Mouse (Mus musculus) cerebellum, postnatal 4 days (tissue): ENCODE results near the gene Themis3.
A peak's percentile ranks its signal among the peaks of the same experiment; 100 is the strongest.
"Not testable (repeated sequence)": the region's sequence is repeated elsewhere in the genome, so short reads cannot be mapped to it uniquely, and the experiment has no call there.

Source experiments
- DNase-seq, 2 experiments: peaks; one replicate each; pipeline ENCODE4 v3.0.0; 2022; ENCODE audit warnings: low spot score in 2 of 2, mixed read lengths in 1 of 2

Themis3 gene

DNA sequence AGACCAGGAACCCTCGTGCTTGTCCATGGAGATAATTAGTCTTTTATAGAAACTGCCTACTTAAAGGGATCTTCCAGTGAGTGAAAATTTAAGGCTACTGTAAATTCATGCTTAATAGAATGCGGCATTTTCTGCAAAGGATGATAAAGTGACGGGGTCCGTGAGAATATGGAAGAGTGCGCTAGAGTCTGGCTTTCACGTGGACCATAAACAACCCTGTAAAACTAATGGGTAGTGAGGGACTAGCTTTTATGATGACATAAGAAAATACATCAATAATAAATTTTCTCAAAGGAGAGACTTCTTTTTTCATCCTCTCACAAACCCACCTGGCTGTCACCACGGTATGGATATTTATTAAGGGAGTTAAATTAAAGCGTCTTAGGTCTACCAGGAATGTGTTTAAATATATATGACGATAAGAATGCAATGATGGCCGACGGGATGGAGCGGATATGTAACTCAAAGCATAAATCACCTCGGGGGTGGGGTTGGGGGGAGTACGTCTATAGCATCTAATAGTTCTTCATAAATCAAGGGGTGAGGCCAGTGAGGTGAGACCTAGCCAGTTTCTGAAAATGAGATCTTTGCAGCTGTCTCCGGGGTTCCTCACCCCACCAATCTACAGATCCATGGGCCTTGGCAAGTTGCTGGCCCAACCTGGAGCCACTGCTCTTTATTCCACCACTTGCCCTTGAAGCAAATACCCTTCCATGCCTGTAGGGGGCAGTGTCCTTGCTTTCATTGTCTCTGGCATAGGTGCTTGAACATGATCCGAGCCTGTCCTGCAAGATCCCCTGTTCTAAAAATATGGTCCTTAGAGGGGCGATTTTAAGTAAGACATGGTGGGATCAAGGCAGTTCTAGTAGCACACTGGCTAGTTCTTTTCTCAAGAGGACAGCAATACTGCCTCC, 35.8 kb downstream of the Themis3 start:
- no peak for DNase-seq

DNA sequence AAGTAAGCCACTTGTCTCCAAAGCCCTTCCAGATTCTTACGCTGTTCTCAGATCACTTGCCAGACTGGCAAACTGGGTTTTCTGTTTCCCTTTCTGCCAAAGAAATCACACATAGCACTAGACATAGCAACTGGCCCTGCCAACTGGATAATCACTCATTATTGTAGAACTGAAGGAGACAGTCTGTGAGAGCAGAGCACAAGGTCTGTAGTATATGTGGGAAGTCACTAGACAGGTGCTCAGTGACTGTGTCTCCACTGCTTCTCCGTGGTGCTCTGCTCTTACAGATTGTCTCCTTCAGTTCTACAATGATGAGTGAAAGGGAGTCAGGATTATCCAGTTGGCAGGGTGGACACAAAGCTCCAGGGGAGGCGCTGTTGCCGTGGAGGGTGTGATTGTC, 41.7 kb downstream of the Themis3 start:
- no peak for DNase-seq

DNA sequence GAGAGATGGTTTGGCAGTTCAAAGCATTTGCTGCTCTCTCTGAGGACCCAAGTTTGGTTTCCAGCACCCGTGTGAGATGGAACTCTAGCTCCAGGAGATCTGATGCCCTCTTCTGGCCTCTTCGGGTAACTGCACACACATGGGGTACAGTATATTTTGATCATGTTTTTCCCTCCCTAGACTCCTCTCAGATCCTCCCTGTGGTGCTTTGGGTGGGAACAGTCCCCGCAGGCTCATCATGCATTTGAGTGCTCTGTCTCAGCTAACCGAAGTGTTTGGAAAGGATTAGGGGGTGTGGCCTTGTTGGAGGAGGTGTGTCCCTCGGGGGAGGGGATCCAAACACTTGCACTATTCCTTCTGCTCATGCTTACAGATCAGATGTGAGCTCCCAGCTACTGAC, 43.9 kb downstream of the Themis3 start:
- DNase-seq: no peak

GRCm38 (mm10) chr17:66532285-66532684, 62.1 kb downstream of the Themis3 start:
- no peak for DNase-seq

DNA sequence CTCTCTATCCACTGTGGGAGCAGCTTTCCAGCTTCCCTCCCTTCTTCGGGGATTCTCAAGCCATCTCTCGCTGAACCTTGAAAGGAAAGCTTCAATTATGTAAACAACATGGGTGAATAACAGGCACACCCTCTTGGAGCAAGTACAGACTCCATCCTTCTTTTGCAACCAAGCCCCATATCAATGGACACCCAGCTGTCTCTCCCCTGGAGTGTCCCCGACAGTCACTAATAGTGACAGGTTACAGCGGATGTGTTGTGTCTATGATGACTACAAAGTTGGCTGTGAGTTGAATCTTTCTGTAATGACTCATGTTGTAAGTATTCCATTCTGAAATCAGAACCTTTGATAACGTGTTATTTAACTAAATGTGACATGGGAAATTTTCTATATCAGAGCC, 71.0 kb downstream of the Themis3 start:
- no peak for DNase-seq

DNA sequence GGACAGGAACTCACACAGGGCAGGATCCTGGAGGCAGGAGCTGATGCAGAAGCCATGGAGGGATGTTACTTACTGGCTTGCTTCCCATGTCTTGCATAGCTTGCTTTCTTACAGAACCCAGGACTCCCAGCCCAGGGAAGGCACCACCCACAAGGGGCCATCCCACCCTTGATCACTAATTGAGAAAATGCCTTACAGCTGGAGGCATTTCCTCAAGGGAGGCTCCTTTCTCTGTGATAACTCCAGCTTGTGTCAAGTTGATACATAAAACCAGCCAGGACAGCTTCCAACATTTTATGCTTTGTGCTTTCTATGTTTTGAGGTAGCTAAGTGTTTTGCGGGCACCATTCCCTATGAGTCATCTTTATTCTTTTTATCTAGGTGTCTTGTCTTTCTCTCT, 71.8 kb downstream of the Themis3 start:
- not testable (repeated sequence) for DNase-seq

DNA sequence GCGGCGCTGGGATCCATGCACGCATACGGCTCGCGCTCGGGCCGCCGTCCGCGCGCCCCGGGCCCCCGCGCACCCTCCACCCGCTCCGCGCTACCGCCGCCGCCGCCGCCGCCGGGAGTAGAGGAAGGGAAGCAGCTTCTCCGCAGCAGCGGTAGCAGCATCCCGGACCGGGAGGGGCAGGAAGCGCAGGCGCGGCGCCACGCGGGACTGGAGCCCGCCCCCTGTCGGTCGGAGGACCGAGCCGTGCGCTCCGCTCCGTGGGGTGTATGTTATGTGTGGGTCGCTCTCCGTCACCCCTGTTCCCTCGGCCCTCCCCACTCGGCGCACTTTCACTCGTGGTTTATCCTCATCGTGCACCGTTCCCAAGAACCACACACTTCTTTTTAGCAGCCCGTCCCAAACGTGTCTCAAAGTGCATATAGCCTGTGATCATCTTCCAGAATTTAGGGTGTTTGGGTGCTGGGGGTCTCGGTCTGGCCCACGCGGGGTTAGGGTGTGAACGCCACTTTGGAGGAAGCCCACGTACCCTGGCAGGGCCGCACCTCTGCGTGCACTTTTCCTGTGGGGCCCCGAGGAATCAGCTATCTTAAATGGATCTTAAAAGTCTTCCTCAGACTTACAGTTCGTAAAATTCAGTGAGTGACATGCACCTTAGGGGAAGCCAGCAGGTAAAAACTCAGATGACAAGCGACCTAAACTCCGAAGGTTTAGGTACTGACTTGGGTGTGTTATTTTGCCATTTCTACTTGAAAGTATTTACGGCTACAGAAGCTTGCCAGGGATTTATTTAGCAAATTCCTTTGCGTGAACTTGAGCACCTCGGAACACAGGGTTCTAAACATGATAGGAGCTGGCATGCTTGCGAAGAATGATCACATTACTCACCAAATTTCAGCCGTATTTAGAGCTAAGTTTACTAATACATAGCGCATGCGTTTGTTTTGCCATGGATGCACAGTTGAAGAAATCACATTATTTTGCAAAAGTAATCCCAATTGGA, 74.6 kb downstream of the Themis3 start, which contains the start of gene Rab12:
Gene Rab12, minus strand, starts transcription at position 176 of the 1,000 bp plus-strand sequence.
- DNase-seq: peak; percentile 89 to 94

DNA sequence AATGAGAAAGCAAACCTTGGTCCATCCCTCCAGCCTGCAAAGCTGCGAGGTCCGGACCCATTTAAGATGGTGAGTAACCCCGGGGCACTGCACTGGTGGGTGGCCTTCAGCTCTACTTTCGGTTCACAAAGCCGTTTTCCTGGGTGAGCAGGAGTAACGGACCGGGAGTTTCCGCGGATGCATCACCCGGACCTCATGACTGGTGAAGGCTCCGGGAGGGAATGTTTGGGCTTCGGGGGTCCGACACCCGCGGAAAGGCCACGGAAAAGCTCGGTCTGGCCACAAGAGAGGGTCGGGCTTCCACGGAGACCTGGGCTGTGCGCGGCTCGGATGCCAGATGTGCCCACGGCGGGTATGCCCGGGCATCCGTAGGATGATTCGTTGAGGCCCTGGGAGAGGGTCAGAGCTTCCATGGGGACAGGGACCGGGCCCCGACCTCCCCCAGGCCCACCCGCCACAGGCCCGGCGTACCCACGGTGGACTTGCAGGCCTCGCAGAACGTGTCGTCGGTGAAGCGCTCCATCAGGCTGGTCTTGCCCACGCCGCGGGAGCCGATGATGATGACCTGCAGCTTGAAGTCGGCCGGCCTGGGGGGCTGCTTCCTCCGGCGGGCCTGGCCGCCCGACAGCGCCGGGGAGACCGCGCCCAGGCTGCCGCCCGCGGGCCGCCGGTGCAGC, 75.4 kb downstream of the Themis3 start:
- peak in 1 of 2 experiments; percentile 19 for DNase-seq

GRCm38 (mm10) chr17:66516953-66517352, 77.5 kb downstream of the Themis3 start:
- DNase-seq: no peak

GRCm38 (mm10) chr17:66514288-66514995, 80.0 kb downstream of the Themis3 start:
- no peak for DNase-seq

DNA sequence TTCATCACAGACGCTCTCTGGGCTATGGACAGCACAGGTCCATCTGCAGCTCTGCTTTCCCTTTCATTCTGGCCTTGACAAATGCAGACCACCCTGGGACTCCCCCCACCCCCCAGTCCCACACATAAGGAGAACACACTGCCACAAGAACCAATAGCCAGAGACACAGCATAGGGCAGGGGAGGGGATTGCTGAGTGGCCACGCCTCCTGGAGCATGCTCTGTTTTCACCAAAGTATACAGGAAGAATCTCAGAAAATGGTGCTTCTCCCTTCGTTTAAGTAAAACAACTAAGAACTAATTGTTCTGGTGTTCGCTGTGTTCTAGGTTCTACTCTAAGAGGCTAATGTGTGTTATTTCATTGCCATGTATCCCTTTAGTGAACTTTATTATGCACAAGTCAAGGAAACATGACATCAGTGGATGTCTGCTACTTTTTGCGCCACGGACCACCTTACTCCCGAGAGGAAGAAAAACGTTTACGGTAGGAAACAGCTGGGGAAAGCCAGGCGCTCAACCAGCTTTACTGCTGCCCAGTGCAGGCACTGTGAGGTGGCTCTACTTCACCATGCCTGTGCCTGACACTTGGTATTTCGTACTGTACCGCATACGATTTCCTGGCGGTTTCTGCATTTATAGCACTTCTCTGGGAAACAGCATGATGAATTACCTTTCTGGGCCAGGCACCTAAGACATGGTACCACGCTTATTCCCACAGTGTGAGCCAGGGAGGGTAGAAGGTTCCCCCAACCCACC, 82.0 kb downstream of the Themis3 start:
- no peak for DNase-seq

GRCm38 (mm10) chr17:66510221-66510683, 84.2 kb downstream of the Themis3 start:
- no peak for DNase-seq

GRCm38 (mm10) chr17:66507049-66507954, 87.1 kb downstream of the Themis3 start:
- DNase-seq: no peak

- DNase-seq: no peak
Measured at GRCm38 (mm10) chr17:66504964-66505363, 89.5 kb downstream of the Themis3 start.
